Mouse (Mus musculus): ENCODE results near the gene Serpine2.

- TF ChIP-seq POLR2A (IDR thresholded peaks at IDR 0.05; ENCODE audit: control insufficient read depth, extremely low read depth, insufficient read depth, low read length, poor library complexity) (no peak), CTCF (IDR thresholded peaks at IDR 0.05; ENCODE audit: borderline replicate concordance, control insufficient read depth, extremely low read depth, insufficient read depth, low read length, poor library complexity) (no peak)
Measured at GRCm38 (mm10) chr1:79782433-79782832, 78.5 kb downstream of the Serpine2 start.

Measured in thymus, adult 2 months (tissue).